In genomic region chr13:49345476-49345875, GRCm38 (mm10) we compare ENCODE assay signal across 8 mouse cellular contexts. TPM values are rescaled to one million over a fixed set of nuclear protein-coding genes. Genes with fewer than 3 reads are reported as not detected.
DNase-seq lines count a peak whose midpoint lies in the region.

No protein-coding gene starts in this region.

- peak; percentile 71 to 86 for DNase-seq in adrenal gland, adult (ENCODE audit: inconsistent age in 2 of 2, low spot score in 1 of 2)
- no peak for DNase-seq in adrenal gland, postnatal 4 days (ENCODE audit: low spot score in 2 of 2)
- DNase-seq in 3134 (ENCODE audit: extremely low read depth, insufficient read length, low spot score), result peak; percentile 75
- peak; percentile 68 for DNase-seq in gastrocnemius, postnatal 10 days
- DNase-seq in kidney, adult 9 months, result peak; percentile 58
- no peak for DNase-seq in testis, postnatal 10 days (ENCODE audit: low spot score)
- DNase-seq in testis, postnatal 14 days (ENCODE audit: low spot score), result no peak
- DNase-seq in layer of hippocampus, adult 18-20 months (ENCODE audit: low spot score in 2 of 2), result no peak

RNA-seq across cellular contexts. Expression of gene Bicd2, which starts 4.1 kb away (rescaled TPM):
- total RNA-seq in adrenal gland, postnatal 4 days (2021), result 10 to 100 TPM; 33.5 to 35.9 TPM
- 10 to 100 TPM; 21.5 to 25.5 TPM for total RNA-seq in gastrocnemius, postnatal 10 days (2021)
- 10 to 100 TPM; 53.4 to 54.2 TPM for total RNA-seq in layer of hippocampus, adult 18-20 months (2021)

RNA-seq across cellular contexts. Expression of gene Fgd3, which starts 25.4 kb away (rescaled TPM):
- total RNA-seq in adrenal gland, postnatal 4 days (2021), result 1 to 10 TPM; 5.3 to 6.0 TPM
- 1 to 10 TPM in 1 of 2 experiments, under 1 TPM in 1; 0.66 to 1.9 TPM for total RNA-seq in gastrocnemius, postnatal 10 days (2021)
- total RNA-seq in layer of hippocampus, adult 18-20 months (2021), result 1 to 10 TPM; 6.1 to 6.5 TPM

Comparison
In these comparisons a context has a peak if more than half of its experiments do, and no peak if none do; other contexts are left out.
1. DNase-seq: peak in adrenal gland, adult (2 of 2), 3134 (single experiment), gastrocnemius, postnatal 10 days (single experiment) and kidney, adult 9 months (single experiment); none in adrenal gland, postnatal 4 days (0 of 2), testis, postnatal 10 days (single experiment), testis, postnatal 14 days (single experiment) and layer of hippocampus, adult 18-20 months (0 of 2).